Mouse (Mus musculus) Patski (cell line): ENCODE results near the gene Pkm. TPM values are rescaled to one million over a fixed set of nuclear protein-coding genes. Genes with fewer than 3 reads are reported as not detected.

ENCODE experiments used
- ATAC-seq: fragments of 100-300 bp; one replicate; pipeline ENCODE4 v1.8.0; 2021
- CTCF ChIA-PET: fragments of 350-600 bp; sonication (Branson Sonifier 250); formaldehyde crosslinking; loops from one replicate; lab custom pipeline; 2022; ENCODE audit warnings: inconsistent platforms; lab: Charles Lee
- POLR2A ChIA-PET: fragments of 350-600 bp; sonication (Branson Sonifier 250); formaldehyde crosslinking; loops from one replicate; lab custom pipeline; 2022; ENCODE audit warnings: antibody characterized with exemption, inconsistent platforms; lab: Charles Lee
- DNase-seq: peaks from one replicate; pipeline ENCODE4 v3.0.0-alpha.2; 2011; ENCODE audit warnings: low read depth, low spot score
- H3K27me3 ChIP-seq: fragments of 371-371 bp; one replicate; pipeline ENCODE4 v1.5.1; 2021
- CTCF ChIP-seq: fragments of 100-300 bp; IDR thresholded peaks from one replicate; pipeline ENCODE4 v1.5.1; 2021
- in situ Hi-C: fragments of 300-500 bp; cut with MboI; formaldehyde crosslinking; loops from 3 replicates; pipeline ENCODE4 v1.11.1; 2018; ENCODE audit warnings: low pct_unique_long_range_greater_than_20kb, mixed read lengths
- polyA plus RNA-seq: library from polyadenylated mRNA; unstranded; gene quantifications from one replicate; pipeline ENCODE4 v1.2.3, GENCODE M21; 2021

The Pkm gene
- polyA plus RNA-seq, 1 experiment from 2014 or later = 2,279 TPM

DNA sequence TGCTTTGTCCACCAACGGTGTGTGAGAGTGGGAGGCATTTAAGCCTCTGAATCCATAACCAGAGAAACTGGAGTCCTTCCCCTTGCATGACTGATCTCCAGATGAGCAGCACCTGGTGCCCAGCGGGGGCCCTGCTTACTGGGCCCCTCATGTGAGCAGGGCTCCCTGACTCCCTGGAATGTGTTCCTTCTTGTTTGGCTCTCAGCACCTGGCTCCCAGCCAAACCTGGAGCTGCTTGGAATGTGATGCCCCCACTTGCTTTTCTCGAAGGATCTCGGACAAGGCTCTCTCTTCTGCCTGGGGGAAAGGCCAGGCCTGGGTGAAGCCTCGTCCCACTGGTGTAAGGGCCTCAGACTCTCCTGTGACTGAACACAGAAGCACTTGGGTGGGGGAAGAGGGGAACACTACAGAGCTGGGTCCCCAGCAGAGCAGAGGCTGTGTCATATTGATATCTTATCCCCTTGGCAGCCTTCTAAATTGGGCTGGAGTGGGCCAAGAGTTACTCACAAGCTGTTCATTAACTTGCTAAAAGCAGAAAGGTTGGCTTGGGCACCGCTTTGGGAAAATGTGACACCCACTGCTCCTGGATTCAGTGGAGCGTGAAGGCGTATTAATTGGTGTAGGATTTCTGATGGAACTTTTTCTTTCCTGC lies 67.7 kb downstream of the Pkm start:
- ChIA-PET POLR2A (interaction anchor here (1.0 to 2.1 kb wide), 5 partner anchors 20 to 71 kb away, joined by 3 to 23 read pairs (median 4); partner anchors contain the start of genes Myo9a and Senp8), CTCF (interaction anchor here (0.6 to 3.3 kb wide), 18 partner anchors 14 to 266 kb away, joined by 3 to 14 read pairs (median 3); partner anchors contain the start of genes Myo9a and Senp8)
- DNase-seq = peak; percentile 96
- peak; percentile 76 for ATAC-seq
- H3K27me3 ChIP-seq = no peaks in the 10 kb centered on the region
- in situ Hi-C loops = loop anchor here (5.0 to 25.0 kb wide), 3 partner anchors 38 to 438 kb away; no protein-coding TSS in a partner anchor
- no peak for TF ChIP-seq CTCF

DNA sequence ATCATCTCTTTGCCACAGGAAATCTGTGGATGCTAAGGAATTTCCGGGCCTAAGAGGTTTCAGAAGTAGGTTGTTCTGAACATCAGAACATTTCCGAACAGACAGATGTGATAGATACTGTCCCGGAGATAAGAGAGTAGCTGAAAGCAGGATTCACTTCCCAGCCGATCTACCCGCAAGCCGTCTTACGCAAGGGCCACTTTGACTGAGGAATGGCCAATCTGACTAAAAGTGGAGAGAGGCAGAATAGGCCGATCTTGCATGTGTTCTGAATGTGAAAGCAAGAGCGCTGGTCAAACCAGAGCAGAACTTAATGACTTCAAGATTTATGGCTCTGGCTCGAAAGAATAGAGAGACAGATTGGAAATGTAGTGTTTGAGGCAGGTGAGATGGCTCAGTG lies 69.3 kb downstream of the Pkm start:
- no peak for DNase-seq
- ChIA-PET POLR2A (interaction anchor here (1.2 to 4.1 kb wide), 2 partner anchors 12 to 24 kb away, joined by 4 to 26 read pairs; partner anchors contain the start of genes Myo9a and Senp8), CTCF (interaction anchor here (0.9 to 3.3 kb wide), 5 partner anchors 10 to 233 kb away, joined by 3 to 14 read pairs (median 4); partner anchors contain the start of genes Myo9a and Senp8)
- H3K27me3 ChIP-seq = no peaks in the 10 kb centered on the region
- no peak for TF ChIP-seq CTCF
- in situ Hi-C loops = no loop called here
- ATAC-seq = no peak

DNA sequence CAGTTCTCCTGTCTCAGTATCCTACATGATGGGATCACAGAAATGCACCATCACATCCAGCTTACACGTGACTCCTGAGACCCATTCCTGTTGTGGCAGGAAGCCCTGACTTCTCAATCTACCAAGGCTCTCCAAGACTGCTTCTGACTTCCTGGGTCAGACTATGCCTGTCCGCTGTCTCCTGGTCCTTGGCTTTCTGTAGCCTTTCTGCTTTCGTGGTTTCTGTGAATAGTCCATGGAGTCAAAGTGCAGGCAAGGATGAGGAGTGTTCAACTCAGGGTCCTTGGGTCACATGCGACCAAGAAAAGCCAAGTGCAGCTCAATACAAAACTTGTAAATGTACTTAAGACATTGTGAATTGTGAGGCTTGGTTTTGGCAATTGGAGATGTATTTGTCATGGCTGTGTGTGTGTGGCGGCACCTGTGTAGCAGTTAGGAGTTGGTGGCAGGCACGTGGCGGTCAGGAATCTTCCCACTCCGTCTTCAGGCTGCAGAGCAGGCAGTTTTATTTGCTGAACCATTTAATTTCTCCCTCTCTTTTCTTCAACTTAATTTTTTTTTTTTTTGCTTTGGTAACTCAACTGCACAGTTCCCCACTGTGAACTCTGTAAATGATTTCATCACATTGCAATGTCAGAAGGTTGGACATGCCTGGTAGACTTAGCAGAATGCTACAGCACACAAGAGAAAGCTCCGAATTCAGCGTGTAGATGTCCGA lies 71.6 kb downstream of the Pkm start:
- peak; percentile 49 for ATAC-seq
- in situ Hi-C loops = no loop called here
- POLR2A ChIA-PET = interaction anchor here (0.6 to 4.1 kb wide), 2 partner anchors 22 to 35 kb away, joined by 6 to 26 read pairs; partner anchors contain the start of genes Myo9a and Senp8
- DNase-seq = peak; percentile 81
- CTCF ChIA-PET = interaction anchor here (1.0 to 1.4 kb wide), 2 partner anchors 11 to 20 kb away, joined by 3 to 5 read pairs; no protein-coding TSS in a partner anchor
- H3K27me3 ChIP-seq = no peaks in the 10 kb centered on the region
- TF ChIP-seq CTCF = no peak

Other genes with a start within 250 kb of the Pkm start
- gene Arih1, start 169.8 kb upstream of the Pkm start, polyA plus RNA-seq = 74.4 TPM
- 135 TPM for gene Hexa, start 116.8 kb upstream of the Pkm start, polyA plus RNA-seq
- 0.95 TPM for gene Tmem202, start 116.5 kb upstream of the Pkm start, polyA plus RNA-seq
- gene Celf6, start 78.5 kb upstream of the Pkm start, polyA plus RNA-seq = not detected
- 25.2 TPM for gene Parp6, start 39.1 kb upstream of the Pkm start, polyA plus RNA-seq
- gene Gramd2, start 23.8 kb downstream of the Pkm start, polyA plus RNA-seq = 3.5 TPM
- gene Senp8, start 94.3 kb downstream of the Pkm start, polyA plus RNA-seq = 11.5 TPM
- gene Myo9a, start 94.5 kb downstream of the Pkm start, polyA plus RNA-seq = 38.7 TPM